Mouse (Mus musculus) spleen, postnatal 36 days (tissue): ENCODE results near the gene Cntnap5a.
"Not testable (repeated sequence)": the region's sequence is repeated elsewhere in the genome, so short reads cannot be mapped to it uniquely, and the experiment has no call there.

Experiments
- DNase-seq, 2 experiments: peaks; one replicate each; pipeline ENCODE4 v3.0.0; 2022; ENCODE audit warnings: low spot score in 2 of 2, mixed read lengths in 1 of 2

The Cntnap5a gene

DNA sequence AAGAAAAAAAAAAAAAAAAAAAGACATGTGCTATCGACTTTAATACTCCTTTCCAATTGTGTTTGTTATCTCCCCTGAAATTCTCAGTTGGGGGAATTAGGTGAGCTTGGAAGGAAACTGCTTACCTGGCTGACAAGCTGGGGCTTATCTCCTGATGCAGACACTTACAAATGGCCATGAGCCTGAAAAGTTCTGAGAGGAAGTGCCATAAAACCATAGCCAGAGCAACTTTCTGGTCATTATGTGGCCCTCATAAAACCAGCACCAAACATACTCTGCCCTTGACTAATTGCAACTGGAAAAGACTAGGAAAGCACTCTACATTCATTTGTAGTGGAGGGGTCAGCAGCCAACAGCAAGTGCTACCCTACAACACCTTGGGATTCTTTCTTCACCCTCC, 359.5 kb downstream of the Cntnap5a start:
- DNase-seq: no peak

DNA sequence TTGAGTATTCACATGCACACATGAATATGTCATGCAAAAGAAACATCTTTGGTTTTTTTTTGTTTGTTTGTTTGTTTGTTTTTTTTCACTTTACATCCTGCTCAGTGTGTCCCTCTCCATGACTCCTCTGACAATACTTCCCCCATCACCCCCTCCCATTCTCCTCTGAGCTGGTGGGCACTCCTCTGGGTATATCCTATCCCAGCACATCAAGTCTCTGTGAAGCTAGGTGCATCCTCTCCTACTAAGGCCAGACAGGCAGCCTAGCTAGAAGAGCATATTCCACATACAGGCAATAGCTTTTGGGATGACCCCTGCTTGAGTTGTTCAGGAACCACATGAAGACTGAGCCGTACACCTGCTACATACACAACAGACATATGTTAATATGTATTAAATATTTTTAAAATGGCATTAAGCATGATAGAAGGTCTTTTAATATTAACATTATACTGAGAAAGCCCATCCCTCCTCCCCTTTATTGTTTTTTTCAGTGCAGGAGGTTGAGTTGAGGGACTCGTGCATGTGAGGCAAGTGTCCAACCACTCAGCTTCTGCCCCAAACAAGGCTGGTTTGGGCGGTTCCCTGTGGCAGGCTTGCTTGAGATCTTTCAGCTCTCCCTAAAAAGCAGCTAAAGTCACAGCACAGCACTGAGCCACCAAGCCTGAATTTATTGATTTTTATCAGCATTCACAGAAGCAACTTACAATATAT, 422.6 kb downstream of the Cntnap5a start:
- DNase-seq: no peak

DNA sequence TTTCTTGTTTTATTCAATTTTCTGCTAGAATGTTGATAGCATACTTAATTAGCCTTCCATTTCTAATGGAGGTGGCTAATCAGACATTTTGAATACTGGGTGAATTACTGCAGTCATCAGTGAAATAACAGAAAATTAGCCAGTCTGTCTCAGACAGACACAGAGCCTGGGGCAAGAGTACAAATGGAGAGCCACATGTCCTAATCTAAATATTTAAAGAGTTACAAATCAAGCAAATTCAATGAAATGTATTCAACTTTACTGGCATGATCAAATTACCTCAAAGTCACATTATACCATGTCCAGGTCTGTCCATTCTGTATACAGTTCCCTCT, 423.1 kb downstream of the Cntnap5a start:
- no peak for DNase-seq

DNA sequence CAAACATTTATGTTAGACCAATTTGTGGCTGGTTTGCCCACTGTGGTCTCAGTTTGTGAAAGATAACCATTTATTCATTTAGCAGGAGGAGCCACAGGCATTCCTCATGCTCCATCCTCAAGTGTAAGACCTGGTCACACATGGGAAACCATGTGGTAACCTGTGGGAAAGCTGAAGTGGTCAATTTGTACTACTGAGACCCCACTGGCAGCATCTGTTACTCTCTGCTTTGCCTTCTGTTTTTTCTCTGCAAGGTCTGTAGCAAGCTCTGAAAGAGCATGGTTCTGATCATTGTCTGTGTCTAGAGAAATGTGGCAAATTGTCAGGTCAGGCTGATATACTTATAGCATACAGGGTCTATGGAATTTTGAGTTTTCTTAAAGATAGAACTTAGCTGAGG, 423.8 kb downstream of the Cntnap5a start:
- no peak for DNase-seq

DNA sequence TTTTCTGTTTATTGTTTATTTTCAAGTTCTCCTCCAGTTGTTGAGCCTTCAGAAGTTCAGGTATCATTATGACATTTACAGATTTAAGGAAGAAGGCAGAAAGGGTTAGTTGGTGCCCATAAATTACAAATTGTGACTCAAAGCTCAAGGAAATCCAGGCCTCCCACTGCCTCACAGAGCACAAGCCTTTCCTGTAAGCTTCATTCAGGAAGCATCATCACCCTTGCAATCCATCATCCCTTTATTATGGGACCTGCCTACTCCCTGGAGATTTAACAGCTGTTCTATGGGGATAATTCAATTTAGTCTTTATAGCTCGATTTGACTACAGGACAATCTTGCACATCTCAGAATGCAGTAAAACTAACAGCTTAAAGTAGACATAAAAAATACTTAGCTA, 441.2 kb downstream of the Cntnap5a start:
- DNase-seq: no peak

DNA sequence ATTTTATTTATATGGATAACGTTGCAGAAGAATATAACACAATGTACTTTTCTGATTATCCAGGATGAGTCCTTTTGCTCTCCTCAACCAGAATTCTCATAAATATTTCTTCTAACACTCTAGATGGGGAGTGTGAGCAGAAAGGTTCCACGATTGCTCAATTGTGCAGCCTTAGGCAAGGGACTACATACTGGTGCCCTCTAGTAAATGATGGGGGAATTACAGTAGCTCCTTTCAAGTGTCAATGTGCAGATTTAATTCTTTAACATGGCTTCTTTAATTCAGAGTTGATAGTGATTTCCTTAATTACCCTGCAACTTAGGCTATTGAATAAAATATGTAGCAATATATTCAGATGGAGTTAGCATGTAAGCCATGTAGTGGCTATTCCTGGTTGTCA, 442.5 kb downstream of the Cntnap5a start:
- no peak for DNase-seq

DNA sequence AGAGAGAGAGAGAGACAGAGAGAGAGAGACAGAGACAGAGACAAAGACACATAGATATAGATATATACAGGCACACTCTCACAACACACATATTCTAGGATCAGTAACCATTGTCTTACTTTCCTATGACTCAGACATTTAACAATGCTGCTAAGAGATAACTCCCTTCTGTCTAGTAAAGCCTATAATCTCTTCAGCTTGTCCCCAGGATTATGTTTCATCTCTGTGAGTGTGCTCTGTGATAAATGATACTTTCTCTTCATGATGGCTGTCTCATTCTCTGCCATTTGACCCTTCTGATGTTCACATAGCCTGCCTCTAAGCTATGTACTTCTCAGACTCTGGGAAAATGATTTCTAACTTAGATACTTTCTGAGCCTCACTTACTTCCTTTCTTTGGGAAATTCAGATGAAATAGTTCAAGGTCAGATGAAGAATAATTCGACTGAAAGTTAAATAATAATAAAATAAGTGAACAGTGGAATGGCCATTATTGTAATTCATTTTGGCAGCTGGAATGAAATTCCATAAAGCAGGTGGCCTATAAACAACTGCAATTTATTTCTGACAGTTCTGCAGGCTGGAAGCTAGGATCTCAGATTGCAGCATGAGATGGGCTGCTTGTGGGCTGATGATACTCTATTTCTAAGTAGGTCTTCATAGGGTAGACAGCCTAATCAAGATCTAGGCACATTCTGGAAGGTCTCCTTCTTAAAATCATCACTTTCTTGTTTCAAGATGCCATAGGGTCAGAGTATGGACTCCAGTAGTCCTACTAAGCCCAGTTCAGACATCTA, 444.1 kb downstream of the Cntnap5a start:
- DNase-seq: no peak

DNA sequence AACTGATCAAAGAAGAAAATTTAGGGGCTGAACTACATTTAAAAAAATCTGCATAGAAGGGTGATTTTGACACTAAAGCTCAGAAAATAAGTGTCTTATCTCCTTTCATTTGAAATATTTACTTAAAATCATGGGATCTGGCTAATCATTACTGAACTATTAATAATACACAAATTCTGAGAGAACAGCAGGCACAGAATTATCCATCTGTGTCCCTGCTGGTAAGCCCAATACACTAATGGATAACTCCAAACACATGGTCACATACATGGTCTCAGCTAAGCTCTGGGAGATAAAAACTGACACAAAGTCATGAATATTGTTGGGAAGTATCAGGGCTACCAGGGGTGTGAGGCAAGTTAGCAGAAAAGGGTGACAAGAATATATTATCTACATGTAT, 447.9 kb downstream of the Cntnap5a start:
- DNase-seq: no peak

DNA sequence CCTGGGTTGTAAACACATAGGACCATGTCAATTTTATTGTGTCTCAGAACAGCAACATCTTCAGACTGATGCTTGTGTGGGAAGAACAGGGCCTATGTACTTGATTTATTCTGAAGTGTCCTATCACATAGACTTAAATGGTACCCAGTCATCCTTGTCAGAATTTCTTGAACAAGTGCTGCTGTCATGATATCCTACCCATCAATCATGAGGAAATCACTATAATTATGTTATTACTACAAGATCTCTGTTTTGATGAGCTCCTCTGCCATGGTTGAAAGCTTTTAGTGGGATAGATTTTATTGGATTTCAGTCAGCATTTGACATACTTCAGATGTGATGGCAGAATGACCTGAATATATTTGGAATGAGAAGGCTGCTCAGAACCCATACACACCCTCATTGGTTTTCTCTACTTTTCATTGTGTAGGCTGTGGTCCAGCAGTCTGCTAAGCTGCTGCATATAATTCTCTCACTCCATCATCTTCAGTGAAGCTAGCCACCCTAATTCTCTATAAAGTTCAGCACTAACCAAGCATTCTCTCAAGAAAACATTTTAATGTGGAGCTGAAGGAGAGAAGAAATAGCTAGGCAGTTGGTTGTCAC, 465.3 kb downstream of the Cntnap5a start:
- DNase-seq: no peak

DNA sequence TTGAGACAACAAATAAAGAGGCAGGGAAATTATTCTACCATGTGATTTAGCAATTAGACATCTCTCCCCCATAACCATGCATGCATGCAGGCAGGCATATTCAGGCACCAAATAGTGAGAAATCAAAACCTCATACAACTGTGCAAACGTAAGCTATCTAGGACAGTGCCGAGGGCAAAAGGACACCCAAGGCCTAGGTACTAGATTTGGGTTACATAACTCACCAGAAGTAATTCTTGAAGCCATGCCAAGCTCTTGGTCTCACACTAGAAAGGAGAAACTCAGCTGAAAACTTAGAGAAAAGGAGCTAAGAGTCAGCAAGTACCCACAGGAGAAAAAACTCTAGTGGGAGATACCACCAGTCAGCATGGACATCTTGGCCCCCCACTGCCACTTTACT, 499.9 kb downstream of the Cntnap5a start:
- DNase-seq: no peak

DNA sequence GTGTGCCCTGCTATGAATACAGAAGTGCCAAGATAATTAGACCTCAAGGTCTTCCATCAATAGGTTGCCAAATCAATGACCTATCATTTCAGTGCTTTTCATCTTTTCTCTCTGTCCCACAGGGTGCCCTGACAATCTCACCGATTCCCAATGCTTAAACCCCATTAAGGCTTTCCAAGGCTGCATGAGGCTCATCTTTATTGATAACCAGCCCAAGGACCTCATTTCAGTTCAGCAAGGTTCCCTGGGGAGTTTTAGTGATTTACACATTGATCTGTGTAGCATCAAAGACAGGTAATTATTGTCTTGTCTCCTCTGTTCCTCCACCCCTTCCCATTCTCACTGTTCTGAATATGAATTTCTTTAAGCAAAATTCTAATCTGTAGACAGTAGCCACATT, 503.6 kb downstream of the Cntnap5a start:
- not testable (repeated sequence) for DNase-seq

DNA sequence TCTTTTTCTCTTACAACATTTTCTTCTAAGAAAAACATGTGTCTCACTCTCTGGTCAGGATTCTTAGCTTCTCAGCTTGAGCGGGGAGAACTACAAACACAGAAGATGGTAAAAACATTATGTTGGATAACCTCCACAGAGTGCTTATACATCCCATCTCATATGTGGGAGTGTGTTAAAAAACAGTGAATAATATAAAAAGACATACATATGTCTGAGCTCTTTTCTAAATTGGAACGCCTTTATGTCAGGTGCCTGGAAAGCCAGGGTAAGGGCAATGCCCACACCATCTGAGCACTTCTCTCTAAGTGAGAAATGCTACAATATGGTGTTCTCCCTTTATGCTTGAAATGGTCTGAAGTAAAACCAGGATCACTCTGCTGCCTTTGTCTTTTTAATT, 507.7 kb downstream of the Cntnap5a start:
- no peak for DNase-seq

DNA sequence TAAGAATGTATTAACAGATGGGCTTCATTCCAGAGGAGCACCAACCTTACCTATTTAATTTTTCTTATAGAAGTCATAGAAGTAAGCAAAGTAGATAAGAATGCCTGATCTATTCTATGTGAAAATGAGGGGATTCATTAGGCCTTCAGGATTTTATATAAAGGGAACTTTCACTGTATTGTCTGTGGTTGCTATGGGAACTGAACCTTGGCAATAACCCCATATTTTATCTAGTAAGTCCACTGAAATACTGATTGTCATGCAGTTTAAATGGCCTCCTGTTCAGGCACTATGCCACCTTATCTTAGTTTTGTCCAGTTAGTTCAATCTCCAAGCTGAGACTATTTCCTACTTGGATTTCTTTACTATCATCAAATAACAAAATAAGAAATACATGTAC, 532.3 kb downstream of the Cntnap5a start:
- DNase-seq: no peak

DNA sequence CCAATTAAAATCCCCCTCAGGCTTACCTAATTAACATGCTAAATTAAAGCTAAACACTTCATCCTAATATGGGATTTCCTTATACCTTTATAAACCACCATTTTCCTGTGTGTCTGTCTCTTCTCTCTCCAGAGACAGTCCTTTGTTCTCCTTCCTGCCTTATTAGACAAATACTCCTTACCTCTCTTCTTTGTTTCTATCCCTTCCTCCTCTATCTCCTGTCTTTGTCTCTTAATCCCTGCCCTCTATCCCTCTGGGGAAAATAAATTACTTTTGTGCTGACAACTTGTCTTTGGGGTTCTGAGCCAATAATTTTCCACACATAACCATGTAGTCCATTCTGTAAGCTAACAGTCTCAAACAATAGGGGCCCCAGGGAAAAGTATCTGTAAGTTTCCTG, 556.0 kb downstream of the Cntnap5a start:
- DNase-seq: no peak

DNA sequence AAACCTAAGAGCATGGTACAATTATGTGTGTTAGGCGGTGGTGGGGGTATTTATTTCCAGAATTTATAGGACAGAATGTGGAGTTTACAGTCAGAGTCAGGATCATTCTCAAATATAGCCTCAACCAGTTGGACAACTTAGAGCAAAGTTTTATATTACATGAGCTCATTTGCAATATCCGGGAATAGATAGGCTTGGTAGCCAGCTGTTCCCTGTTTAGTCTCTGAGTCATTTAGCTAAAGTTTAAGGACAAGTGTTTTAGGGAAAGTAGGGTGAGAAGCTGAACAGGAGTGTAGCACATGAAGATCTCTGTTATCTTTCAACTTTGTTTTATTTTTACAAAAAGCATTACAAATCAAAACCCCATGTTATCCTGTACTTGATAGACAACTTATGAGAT, 559.3 kb downstream of the Cntnap5a start:
- DNase-seq: no peak

DNA sequence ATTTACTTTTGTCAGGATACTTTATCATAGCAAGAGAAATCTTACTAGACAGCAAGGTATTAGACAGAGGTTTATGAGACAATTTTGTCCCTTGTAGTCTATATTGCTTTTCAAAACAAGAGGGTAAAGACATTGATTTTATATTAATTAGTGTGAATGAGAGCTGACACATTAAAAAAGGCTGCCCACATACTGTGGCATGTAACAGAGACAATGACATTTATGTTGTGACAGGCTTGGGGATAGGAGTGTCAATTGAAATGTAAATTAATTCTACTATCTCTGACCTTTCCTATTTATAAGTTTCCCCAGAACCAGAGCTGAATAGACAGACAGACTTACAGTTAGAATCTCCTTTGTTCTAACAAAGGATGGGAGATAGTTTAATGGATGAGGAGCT, 596.6 kb downstream of the Cntnap5a start:
- no peak for DNase-seq

DNA sequence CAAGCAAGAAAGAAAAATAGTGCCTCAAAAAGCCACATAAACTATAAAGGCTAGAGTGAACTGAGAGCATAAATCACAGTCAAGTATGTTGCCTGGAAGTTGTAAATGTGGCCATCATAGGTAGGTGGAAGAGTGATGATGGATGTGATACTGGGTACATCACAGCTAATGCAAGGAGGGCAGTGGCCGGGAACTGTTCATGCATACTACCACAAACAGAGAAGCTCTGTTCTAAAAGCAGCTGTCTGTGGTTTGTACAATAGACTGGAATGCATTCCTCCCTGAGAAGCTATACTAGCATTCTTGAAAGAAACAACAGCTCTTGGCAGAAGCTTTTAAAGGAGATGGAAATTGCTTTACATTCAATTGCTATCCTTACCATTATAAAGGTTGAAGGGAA, 599.4 kb downstream of the Cntnap5a start:
- no peak for DNase-seq

DNA sequence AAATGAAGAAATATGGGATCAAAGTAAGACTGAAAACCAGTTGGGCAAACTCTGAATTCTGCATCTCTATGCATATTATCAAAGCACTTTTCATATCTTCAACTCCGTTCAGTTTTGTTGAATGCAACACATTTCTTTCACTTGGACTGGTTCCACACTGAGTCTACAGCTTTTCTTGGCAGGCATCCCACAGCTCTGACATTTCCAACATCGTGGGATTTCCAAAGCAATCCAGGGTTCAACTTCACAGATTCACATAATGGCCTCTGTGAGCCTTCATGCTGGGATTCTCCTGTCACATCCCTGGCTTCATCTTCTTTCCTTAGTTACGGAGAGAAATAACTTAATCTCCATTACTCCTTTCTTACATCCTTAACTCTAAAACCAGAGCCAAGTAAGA, 622.0 kb downstream of the Cntnap5a start:
- no peak for DNase-seq

DNA sequence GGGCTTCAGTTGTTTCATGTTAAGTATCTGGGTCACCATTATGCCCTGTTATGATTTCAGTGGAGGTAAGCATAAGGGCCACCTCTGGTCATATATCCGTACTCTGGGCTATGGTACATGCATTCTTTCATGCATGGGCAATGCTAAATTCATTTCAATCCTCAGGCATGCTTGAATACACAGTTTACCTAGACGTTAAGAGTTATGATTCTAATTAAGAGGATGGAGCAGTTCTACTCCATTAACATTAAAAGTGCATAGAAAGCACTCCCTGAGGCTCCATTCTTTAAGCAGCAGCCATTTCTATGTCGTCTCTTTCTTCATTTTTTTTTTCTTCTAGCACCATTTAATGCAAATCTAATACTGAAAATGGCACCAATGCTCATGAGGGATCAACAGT, 627.0 kb downstream of the Cntnap5a start:
- no peak for DNase-seq

DNA sequence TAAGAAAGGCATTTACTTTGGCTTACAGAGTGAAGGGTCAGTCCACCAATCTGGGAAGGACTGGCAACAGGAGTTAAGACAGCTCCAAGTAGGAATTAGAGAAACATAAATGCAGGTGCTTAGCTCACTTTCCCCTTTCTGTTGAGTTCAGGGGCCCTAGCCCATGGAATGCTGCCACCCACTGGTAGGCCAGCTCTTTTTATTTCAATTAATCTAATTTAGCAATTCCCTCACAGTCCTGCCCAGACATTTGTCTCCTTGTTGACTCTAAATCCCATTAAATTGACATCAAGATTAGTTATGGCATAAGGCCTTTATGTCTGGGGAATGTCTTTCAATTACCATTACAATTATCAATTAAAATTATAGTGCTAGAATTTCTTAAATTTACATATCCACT, 628.7 kb downstream of the Cntnap5a start:
- no peak for DNase-seq

DNA sequence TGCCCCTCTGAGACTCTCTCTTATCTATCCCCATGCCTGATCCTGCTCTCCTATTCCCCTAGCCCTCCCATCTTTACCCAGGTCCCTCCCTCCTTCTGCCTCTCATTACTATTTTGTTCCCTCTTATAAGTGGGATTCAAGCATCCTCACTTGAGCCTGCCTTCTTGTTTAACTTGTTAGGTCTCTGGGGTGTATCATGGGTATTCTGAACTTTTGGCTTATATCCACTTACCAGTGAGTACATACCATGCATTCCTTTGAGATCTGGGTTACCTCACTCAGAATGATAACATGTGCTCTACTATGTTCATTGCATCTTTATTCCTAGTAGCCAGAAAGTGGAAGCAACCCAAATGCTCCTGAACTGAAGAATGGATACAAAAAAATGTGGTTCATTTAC, 639.9 kb downstream of the Cntnap5a start:
- DNase-seq: no peak

DNA sequence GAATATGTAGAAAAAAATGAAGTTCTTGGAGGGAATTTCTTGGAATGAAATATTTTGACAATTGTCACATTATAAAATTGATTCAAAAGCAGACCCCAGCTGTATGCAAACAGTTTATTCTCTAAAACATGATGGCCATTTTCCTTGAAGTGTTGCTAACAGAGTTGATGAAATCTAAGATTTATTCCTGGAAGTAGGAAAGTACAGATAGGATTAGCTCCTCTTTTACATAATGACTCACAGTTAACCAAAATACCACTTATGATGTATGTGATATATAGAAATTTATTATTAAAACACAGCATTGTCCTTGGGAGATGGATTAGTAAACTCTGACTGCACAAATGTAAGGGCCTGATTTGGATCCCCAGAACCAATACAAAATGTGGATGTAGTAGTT, 669.1 kb downstream of the Cntnap5a start:
- DNase-seq: no peak

DNA sequence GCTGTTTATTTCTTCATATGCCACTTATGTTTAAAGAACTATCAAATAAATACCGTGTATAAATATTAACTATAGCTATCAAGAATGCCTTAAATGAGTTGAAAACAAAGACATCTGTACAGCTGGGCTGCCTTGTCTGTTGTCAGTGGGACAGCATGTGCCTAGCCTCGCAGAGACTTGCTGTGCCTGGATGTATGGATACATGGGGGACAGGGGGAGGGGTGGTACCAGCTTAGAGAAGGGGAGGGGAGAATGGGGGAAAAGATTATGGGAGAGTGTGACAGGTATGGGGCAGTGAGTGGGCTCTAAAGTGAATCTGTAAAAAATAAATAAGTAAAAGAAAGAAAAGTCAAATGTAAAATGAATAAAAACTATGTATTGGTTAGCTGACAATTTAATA, 681.0 kb downstream of the Cntnap5a start:
- DNase-seq: no peak
